Mouse (Mus musculus) embryonic facial prominence, embryonic 10.5 days (tissue): ENCODE measurements at regions not wholly inside any gene's neighbourhood (a gene's known extent, or its start where the extent isn't known, plus 50 kb on each side); places are given as distances from the start of the nearest gene placed in this dataset.
A peak's percentile ranks its signal among the peaks of the same experiment; 100 is the strongest.

Experiments used
- DNase-seq: peaks from one replicate; pipeline ENCODE4 v3.0.0-alpha.2; 2017; ENCODE audit warnings: low spot score
- H3K27ac ChIP-seq: fragments of 300-500 bp; sonication (generic); replicated peaks from 2 replicates; pipeline ENCODE4 v1.5.1; 2016; ENCODE audit warnings: mild to moderate bottlenecking
- H3K27me3 ChIP-seq: fragments of 300-500 bp; sonication (generic); replicated peaks from 2 replicates; pipeline ENCODE4 v1.6.1; 2016; ENCODE audit warnings: low read depth, mild to moderate bottlenecking; ENCODE audit not compliant: poor library complexity, severe bottlenecking
- H3K36me3 ChIP-seq: fragments of 300-500 bp; sonication (generic); replicated peaks from 2 replicates; pipeline ENCODE4 v1.6.1; 2016; ENCODE audit warnings: mild to moderate bottlenecking, moderate library complexity
- H3K4me1 ChIP-seq: fragments of 300-500 bp; sonication (generic); 2 replicates; pipeline ENCODE4 v1.6.1; 2016
- H3K4me3 ChIP-seq: fragments of 300-500 bp; sonication (generic); 2 replicates; pipeline ENCODE4 v1.5.1; 2016; ENCODE audit warnings: mild to moderate bottlenecking, moderate library complexity
- H3K9me3 ChIP-seq: fragments of 300-500 bp; sonication (generic); 2 replicates; pipeline ENCODE4 v1.6.1; 2016; ENCODE audit warnings: mild to moderate bottlenecking
- WGBS: fragments of 180-500 bp; shearing (Covaris S2); methylation state at CpG from one replicate; pipeline ENCODE4 v1.1.7; 2016; 5-methylcytosine and 5-hydroxymethylcytosine counted together

DNA sequence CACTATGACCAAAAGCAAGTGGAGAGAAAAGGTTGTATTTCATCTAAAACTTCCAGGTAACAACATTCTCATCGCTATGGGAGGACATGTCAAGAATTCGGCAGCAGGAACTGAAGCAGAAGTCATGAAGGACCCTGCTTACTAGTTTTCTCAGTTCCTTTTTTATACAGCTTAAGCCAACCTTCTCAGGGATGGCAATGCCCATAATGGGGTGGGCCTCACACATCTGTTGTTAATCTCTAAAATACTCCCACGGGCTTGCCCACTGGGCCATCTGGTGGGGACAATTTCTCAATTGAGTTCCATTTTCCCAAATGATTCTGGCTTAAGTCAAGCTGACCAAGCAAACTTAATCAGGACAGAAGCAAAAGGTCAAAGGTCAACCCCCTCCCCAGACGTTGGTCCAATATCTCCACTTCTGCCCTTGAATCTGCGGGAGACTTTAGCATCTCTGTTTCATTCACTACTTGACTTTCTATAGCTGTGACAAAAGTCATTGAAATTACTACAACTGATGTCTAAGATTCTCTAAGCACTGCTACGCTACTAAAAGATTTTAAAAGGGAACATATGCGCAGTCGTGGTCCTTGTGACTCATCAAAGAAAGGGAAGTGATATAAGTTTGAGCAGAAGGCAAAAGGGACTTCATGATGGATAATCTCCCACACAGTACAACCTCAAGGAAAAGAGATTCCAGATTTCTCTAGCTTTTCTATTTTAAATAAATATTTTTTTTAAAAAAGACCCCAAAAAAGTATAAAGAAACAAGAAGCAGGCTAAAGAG lies 73.4 kb upstream of the Nphp3 start:
- Histone ChIP-seq H3K9me3 (no peaks in the 10 kb centered on the region), H3K4me3 (no peak overlapping the region), H3K27me3 (peaks cover 5% of the 10 kb centered on the region; the same call in 1 of the 2 replicates), H3K4me1 (peaks cover 25% of the 10 kb centered on the region), H3K36me3 (no peaks in the 10 kb centered on the region), H3K27ac (no peak overlapping the region)
- 52% methylated on average over 8 of the region's 8 CpGs for WGBS
- DNase-seq = peak; percentile 41

GRCm38 (mm10) chr9:103938070-103938469 lies 64.3 kb upstream of the Nphp3 start:
- DNase-seq = no peak
- WGBS = 87% methylated on average over 5 of the region's 5 CpGs
- H3K27me3 ChIP-seq = no peaks in the 10 kb centered on the region
- no peak overlapping the region for H3K4me3 ChIP-seq
- H3K27ac ChIP-seq = no peak overlapping the region
- no peaks in the 10 kb centered on the region for H3K4me1 ChIP-seq
- no peaks in the 10 kb centered on the region for H3K36me3 ChIP-seq
- 0 out of 2 replicates have a peak, but pooled peaks cover 1% of the 10 kb centered on the region for H3K9me3 ChIP-seq

DNA sequence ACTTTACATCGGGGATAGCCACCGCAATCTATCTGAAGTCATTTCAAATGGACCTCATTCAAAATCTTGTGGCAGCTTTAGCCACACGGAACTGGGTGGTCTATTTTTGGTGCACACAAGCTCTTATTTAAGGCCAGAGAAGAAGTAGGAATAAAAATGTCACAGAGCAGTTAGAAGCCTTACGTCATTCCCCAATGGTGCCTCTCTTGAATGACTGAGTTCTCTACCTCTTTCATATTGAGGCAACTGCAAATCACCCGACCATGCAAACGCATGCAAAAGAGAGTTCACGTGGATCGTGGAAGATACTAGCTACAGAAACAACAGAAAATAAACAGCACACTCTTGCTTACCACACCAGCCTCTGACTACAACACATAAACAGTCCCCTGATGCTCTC lies 62.3 kb upstream of the Nphp3 start:
- Histone ChIP-seq H3K27ac (no peak overlapping the region), H3K4me3 (no peak overlapping the region), H3K36me3 (no peaks in the 10 kb centered on the region), H3K27me3 (no peaks in the 10 kb centered on the region), H3K4me1 (no peaks in the 10 kb centered on the region), H3K9me3 (peaks cover 7% of the 10 kb centered on the region; the same call in 1 of the 2 replicates)
- no peak for DNase-seq
- 93% methylated on average over 8 of the region's 8 CpGs for WGBS

- Histone ChIP-seq H3K4me1 (no peaks in the 10 kb centered on the region), H3K27me3 (no peaks in the 10 kb centered on the region), H3K4me3 (no peak overlapping the region), H3K27ac (no peak overlapping the region), H3K9me3 (peaks cover 7% of the 10 kb centered on the region; the same call in 1 of the 2 replicates), H3K36me3 (no peaks in the 10 kb centered on the region)
- no peak for DNase-seq
- WGBS = 88% methylated on average over 6 of the region's 6 CpGs
Observed at GRCm38 (mm10) chr9:103940506-103940905, 61.8 kb upstream of the Nphp3 start.

DNA sequence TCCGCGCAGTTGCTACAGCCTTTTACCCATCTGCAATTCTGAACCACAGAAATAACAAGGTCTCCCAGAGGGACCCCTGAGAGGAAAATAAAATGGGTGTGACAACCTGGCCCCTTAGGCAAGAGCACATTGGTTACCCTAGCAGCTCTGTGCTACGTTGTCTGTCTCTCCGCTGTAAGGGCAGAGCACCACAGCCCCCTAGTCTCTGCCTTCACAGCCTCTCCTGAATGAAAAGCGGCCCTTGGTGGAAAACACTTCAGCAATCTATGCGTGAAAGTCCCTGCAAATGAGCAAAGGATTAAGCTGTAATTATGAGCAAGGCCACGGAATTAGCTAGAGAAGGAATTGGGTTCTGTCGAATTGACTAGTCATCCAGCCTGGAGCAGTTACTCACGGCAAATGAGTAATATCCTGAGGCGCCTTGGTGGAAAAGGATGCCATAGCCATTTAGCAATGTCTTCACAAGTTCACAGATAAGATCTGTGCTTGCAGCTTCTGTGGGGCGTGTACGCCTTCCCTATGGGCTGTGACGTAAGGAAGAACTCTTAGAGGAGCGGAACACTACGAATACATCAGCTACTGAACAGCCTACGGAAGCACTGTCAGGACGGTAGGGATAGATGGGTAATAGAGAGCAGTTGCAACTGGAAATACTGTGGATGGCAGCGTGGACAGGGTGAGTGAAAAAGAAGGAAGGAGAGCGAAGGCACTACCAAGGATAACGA lies 61.0 kb upstream of the Nphp3 start:
- WGBS = 90% methylated on average over 20 of the region's 20 CpGs
- Histone ChIP-seq H3K9me3 (peaks cover 7% of the 10 kb centered on the region; the same call in 1 of the 2 replicates), H3K27me3 (no peaks in the 10 kb centered on the region), H3K27ac (no peak overlapping the region), H3K36me3 (no peaks in the 10 kb centered on the region), H3K4me3 (no peak overlapping the region), H3K4me1 (no peaks in the 10 kb centered on the region)
- DNase-seq = no peak

- no peaks in the 10 kb centered on the region for H3K36me3 ChIP-seq
- DNase-seq = no peak
- peaks cover 7% of the 10 kb centered on the region; the same call in 1 of the 2 replicates for H3K9me3 ChIP-seq
- no peak overlapping the region for H3K27ac ChIP-seq
- no peaks in the 10 kb centered on the region for H3K4me1 ChIP-seq
- no peaks in the 10 kb centered on the region for H3K27me3 ChIP-seq
- no peak overlapping the region for H3K4me3 ChIP-seq
- WGBS = 95% methylated on average over 11 of the region's 11 CpGs
Observed at GRCm38 (mm10) chr9:103941901-103942260, 60.5 kb upstream of the Nphp3 start.

- Histone ChIP-seq H3K9me3 (peaks cover 7% of the 10 kb centered on the region; the same call in 1 of the 2 replicates), H3K36me3 (no peaks in the 10 kb centered on the region), H3K27ac (no peak overlapping the region), H3K27me3 (no peaks in the 10 kb centered on the region), H3K4me3 (no peak overlapping the region), H3K4me1 (peaks cover 10% of the 10 kb centered on the region)
- DNase-seq = no peak
- 88% methylated on average over 11 of the region's 11 CpGs for WGBS
Observed at GRCm38 (mm10) chr9:103945406-103945805, 56.9 kb upstream of the Nphp3 start.

DNA sequence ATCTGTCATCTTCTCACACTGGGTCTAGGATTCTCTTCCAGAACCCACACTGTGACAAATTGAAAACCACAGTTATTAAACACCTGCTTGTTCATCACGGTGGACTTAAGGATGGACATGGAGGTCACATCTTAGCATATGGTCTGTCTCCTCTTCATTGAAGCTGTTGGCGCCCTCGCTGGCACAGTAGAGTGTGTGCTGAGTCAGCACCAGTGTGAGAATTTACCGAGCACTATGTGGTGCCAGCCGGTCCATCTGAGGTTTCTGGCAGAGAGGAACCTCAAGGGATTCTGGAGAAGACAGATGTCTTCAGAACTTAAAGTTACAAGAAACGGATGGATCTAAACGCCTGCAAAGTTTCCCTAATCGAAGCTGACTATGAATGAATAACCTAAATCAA lies 50.5 kb upstream of the Nphp3 start:
- H3K4me1 ChIP-seq = peaks cover 10% of the 10 kb centered on the region
- H3K27me3 ChIP-seq = no peaks in the 10 kb centered on the region
- 94% methylated on average over 8 of the region's 8 CpGs for WGBS
- no peaks in the 10 kb centered on the region for H3K9me3 ChIP-seq
- no peak for DNase-seq
- H3K36me3 ChIP-seq = no peaks in the 10 kb centered on the region
- no peak overlapping the region for H3K4me3 ChIP-seq
- H3K27ac ChIP-seq = no peak overlapping the region
